Mouse (Mus musculus): ENCODE measurements at regions not wholly inside any gene's neighbourhood (a gene's known extent, or its start where the extent isn't known, plus 50 kb on each side); places are given as distances from the start of the nearest gene placed in this dataset.

DNA sequence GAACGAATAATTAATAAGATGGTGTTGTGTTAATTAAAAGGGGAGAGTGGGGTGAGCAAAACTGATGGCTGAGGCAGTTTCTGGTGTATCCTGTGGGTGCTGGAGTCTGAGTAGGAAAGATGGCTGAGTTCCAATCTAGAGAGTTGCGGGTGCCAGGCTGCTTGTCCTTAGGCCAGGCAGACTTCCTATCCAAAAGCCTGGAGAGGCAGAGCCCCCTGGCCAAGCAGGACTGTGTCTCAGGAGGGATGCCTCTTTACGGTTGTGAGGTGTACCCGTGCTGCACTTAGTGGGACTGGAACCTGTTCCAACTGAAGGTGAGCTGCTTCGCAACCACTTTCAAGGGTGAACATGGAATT lies 836.3 kb upstream of the Lrrc6 start:
- H3K4me2 ChIP-seq (replicated peaks; ENCODE audit: low read depth), result no peak overlapping the region
- H3K9ac ChIP-seq (ENCODE audit: low read depth, low read length), result no peak overlapping the region
- no peaks in the 10 kb centered on the region for H3K27me3 ChIP-seq (replicated peaks; ENCODE audit: control insufficient read depth, insufficient read depth, low read length)
- no peaks in the 10 kb centered on the region for H3K4me1 ChIP-seq (replicated peaks; ENCODE audit: control insufficient read depth, insufficient read depth, low read length)
- WGBS, result 89% methylated on average over 5 of the region's 5 CpGs
- no peaks in the 10 kb centered on the region for H3K9me3 ChIP-seq (ENCODE audit: control insufficient read depth)
- H3K4me3 ChIP-seq (ENCODE audit: low read depth, low read length), result no peak overlapping the region
- H3K36me3 ChIP-seq (ENCODE audit: control insufficient read depth, insufficient read depth), result no peaks in the 10 kb centered on the region
- no peak overlapping the region for H3K27ac ChIP-seq (ENCODE audit: low read depth, low read length)
- ATAC-seq, result no peak
- TF ChIP-seq CTCF (IDR thresholded peaks at IDR 0.05; ENCODE audit: low read depth), result no peak

DNA sequence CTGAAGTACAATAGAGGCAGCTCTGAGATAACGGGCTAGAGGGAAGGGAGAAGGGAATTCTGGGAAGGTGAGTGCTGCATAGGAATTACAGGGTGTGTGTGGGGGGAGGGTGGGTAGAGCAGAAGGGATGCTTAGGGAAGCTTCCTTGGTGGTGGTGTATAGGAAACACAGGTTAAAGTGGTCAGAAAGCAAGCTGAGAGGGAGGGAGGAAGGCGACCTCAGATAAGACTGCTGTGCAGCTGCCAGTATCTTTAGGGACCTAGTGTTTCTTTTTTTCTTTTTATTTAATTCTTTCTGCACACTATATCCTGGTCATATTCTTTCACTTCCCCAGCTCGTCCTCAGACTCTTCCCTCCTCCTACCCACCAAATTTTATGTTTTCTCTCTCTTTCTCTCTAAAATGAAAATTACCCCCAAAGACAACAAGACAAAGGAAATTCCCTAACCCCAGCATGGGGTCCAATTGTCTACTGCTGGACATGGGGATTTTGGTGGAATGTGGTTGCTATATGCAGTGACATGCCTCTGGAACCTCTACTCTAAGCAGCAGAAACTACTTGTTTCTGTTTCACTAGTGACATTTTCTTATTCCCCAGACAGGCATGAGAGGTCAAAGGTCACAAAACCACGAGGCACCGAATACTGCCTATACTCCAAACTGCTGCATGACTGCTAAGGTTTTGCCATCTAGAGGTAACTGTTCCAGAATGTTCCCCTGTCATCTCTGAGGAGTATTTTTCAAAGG lies 835.8 kb upstream of the Lrrc6 start:
- Histone ChIP-seq H3K27ac (ENCODE audit: low read depth, low read length) (no peak overlapping the region), H3K9ac (ENCODE audit: low read depth, low read length) (no peak overlapping the region), H3K4me3 (ENCODE audit: low read depth, low read length) (no peak overlapping the region), H3K36me3 (ENCODE audit: control insufficient read depth, insufficient read depth) (no peaks in the 10 kb centered on the region), H3K4me2 (replicated peaks; ENCODE audit: low read depth) (no peak overlapping the region), H3K27me3 (replicated peaks; ENCODE audit: control insufficient read depth, insufficient read depth, low read length) (no peaks in the 10 kb centered on the region), H3K4me1 (replicated peaks; ENCODE audit: control insufficient read depth, insufficient read depth, low read length) (no peaks in the 10 kb centered on the region), H3K9me3 (ENCODE audit: control insufficient read depth) (no peaks in the 10 kb centered on the region)
- WGBS, result 45% methylated on average over 5 of the region's 5 CpGs
- no peak for TF ChIP-seq CTCF (IDR thresholded peaks at IDR 0.05; ENCODE audit: low read depth)
- 0 out of 2 replicates have a peak, but pooled peaks have one; percentile 45 for ATAC-seq

DNA sequence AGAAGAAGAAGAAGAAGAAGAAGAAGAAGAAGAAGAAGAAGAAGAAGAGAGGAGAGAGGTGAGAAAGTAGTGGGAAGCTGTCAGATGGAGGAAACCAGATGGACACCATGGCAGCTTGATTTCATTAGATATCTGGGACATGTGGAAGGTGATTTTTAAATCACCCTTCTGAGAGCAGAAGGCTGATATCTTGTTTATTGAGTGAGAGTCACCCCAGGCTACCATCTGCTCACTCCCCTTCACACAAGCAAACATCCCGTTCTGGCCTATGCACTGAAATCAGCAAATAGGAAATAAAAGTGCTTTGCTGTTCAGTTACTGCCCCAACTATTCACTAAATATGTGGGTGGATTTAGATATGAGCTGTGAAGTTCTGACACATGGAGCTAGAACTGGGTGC lies 831.8 kb upstream of the Lrrc6 start:
- no peak for TF ChIP-seq CTCF (IDR thresholded peaks at IDR 0.05; ENCODE audit: low read depth)
- H3K9ac ChIP-seq (ENCODE audit: low read depth, low read length), result no peak overlapping the region
- WGBS, result 57% methylated on average over 1 of the region's 1 CpGs
- H3K4me1 ChIP-seq (replicated peaks; ENCODE audit: control insufficient read depth, insufficient read depth, low read length), result no peaks in the 10 kb centered on the region
- ATAC-seq, result no peak
- no peak overlapping the region for H3K4me3 ChIP-seq (ENCODE audit: low read depth, low read length)
- no peaks in the 10 kb centered on the region for H3K9me3 ChIP-seq (ENCODE audit: control insufficient read depth)
- H3K36me3 ChIP-seq (ENCODE audit: control insufficient read depth, insufficient read depth), result no peaks in the 10 kb centered on the region
- H3K4me2 ChIP-seq (replicated peaks; ENCODE audit: low read depth), result no peak overlapping the region
- no peaks in the 10 kb centered on the region for H3K27me3 ChIP-seq (replicated peaks; ENCODE audit: control insufficient read depth, insufficient read depth, low read length)
- H3K27ac ChIP-seq (ENCODE audit: low read depth, low read length), result no peak overlapping the region

DNA sequence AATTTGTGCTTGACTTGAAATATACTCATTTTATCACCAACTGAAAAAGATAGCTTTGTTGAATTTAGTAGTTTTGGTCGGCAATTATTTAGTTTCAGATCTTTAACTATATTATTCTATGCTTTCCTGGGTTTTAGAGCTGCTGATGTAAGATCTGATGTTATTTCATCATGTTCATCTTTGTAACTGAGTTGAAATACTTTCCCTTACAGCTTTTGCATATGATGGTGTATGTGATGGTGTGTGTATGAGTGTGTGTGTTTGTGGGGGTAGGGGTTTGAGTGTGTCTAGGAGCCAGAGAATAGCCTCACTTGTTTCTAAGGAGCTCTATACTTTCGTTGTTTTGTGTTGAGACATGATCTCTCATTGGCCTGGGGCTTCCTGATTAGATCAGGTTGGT lies 819.6 kb upstream of the Lrrc6 start:
- no peak overlapping the region for H3K4me2 ChIP-seq (replicated peaks; ENCODE audit: low read depth)
- no peak overlapping the region for H3K9ac ChIP-seq (ENCODE audit: low read depth, low read length)
- no peak overlapping the region for H3K4me3 ChIP-seq (ENCODE audit: low read depth, low read length)
- no peak for ATAC-seq
- H3K9me3 ChIP-seq (ENCODE audit: control insufficient read depth), result no peaks in the 10 kb centered on the region
- no peak for TF ChIP-seq CTCF (IDR thresholded peaks at IDR 0.05; ENCODE audit: low read depth)
- no peaks in the 10 kb centered on the region for H3K27me3 ChIP-seq (replicated peaks; ENCODE audit: control insufficient read depth, insufficient read depth, low read length)
- 68% methylated on average over 2 of the region's 2 CpGs for WGBS
- H3K4me1 ChIP-seq (replicated peaks; ENCODE audit: control insufficient read depth, insufficient read depth, low read length), result 0 out of 2 replicates have a peak, but pooled peaks cover 2% of the 10 kb centered on the region
- no peaks in the 10 kb centered on the region for H3K36me3 ChIP-seq (ENCODE audit: control insufficient read depth, insufficient read depth)
- no peak overlapping the region for H3K27ac ChIP-seq (ENCODE audit: low read depth, low read length)

DNA sequence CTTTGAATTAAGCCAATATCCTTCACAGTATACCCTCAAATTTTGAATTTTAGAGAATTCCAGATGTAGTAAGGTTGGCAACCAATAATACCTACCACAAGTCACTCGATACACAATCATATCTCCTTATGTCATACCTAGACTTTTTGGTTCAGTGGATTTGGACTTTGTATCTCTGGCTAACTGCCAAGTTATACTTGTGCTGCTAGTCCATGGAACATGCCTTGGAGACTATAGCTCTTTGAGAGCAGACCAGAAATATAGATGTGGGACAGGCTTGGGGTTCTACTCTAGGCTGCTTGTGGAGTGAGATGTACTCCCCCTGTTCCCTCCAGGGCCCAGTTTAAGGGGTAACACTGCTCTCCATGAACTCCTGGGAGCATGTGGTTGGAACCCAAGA lies 814.5 kb upstream of the Lrrc6 start:
- 32% methylated on average over 1 of the region's 1 CpGs for WGBS
- Histone ChIP-seq H3K9ac (ENCODE audit: low read depth, low read length) (no peak overlapping the region), H3K9me3 (ENCODE audit: control insufficient read depth) (no peaks in the 10 kb centered on the region), H3K36me3 (ENCODE audit: control insufficient read depth, insufficient read depth) (no peaks in the 10 kb centered on the region), H3K4me3 (ENCODE audit: low read depth, low read length) (no peak overlapping the region), H3K4me2 (replicated peaks; ENCODE audit: low read depth) (no peak overlapping the region), H3K27me3 (replicated peaks; ENCODE audit: control insufficient read depth, insufficient read depth, low read length) (no peaks in the 10 kb centered on the region), H3K4me1 (replicated peaks; ENCODE audit: control insufficient read depth, insufficient read depth, low read length) (0 out of 2 replicates have a peak, but pooled peaks cover 2% of the 10 kb centered on the region), H3K27ac (ENCODE audit: low read depth, low read length) (no peak overlapping the region)
- no peak for TF ChIP-seq CTCF (IDR thresholded peaks at IDR 0.05; ENCODE audit: low read depth)
- ATAC-seq, result peak; percentile 65

DNA sequence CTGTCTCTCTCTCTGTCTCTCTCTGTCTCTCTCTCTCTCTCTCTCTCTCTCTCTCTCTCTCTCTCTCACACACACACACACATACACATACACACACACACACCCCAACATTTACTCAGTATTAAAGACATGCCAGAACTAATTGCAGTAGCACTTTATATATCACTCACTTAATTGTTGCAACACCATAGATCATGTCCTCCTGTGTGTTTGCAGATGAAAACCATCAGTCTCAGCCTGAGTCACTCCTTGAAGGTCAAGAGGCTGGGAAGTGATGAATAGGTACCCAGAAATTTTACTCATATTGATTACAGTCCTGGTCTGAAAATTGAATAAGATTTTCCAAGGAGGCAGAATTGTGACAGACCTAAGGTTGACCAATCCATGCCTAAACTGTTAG lies 812.9 kb upstream of the Lrrc6 start:
- TF ChIP-seq CTCF (IDR thresholded peaks at IDR 0.05; ENCODE audit: low read depth), result no peak
- H3K9ac ChIP-seq (ENCODE audit: low read depth, low read length), result no peak overlapping the region
- ATAC-seq, result no peak
- no peaks in the 10 kb centered on the region for H3K27me3 ChIP-seq (replicated peaks; ENCODE audit: control insufficient read depth, insufficient read depth, low read length)
- H3K4me2 ChIP-seq (replicated peaks; ENCODE audit: low read depth), result no peak overlapping the region
- 0 out of 2 replicates have a peak, but pooled peaks cover 2% of the 10 kb centered on the region for H3K4me1 ChIP-seq (replicated peaks; ENCODE audit: control insufficient read depth, insufficient read depth, low read length)
- H3K27ac ChIP-seq (ENCODE audit: low read depth, low read length), result no peak overlapping the region
- no peak overlapping the region for H3K4me3 ChIP-seq (ENCODE audit: low read depth, low read length)
- no peaks in the 10 kb centered on the region for H3K9me3 ChIP-seq (ENCODE audit: control insufficient read depth)
- H3K36me3 ChIP-seq (ENCODE audit: control insufficient read depth, insufficient read depth), result no peaks in the 10 kb centered on the region
